Mouse (Mus musculus): Measurements from ENCODE around the gene Slc22a23. TPM values are rescaled to one million over a fixed set of nuclear protein-coding genes. Genes with fewer than 3 reads are reported as not detected.
A peak's percentile ranks its signal among the peaks of the same experiment; 100 is the strongest.

Slc22a23 gene
- polyA plus RNA-seq, 2 experiments: 9.3 to 21.4 TPM

DNA sequence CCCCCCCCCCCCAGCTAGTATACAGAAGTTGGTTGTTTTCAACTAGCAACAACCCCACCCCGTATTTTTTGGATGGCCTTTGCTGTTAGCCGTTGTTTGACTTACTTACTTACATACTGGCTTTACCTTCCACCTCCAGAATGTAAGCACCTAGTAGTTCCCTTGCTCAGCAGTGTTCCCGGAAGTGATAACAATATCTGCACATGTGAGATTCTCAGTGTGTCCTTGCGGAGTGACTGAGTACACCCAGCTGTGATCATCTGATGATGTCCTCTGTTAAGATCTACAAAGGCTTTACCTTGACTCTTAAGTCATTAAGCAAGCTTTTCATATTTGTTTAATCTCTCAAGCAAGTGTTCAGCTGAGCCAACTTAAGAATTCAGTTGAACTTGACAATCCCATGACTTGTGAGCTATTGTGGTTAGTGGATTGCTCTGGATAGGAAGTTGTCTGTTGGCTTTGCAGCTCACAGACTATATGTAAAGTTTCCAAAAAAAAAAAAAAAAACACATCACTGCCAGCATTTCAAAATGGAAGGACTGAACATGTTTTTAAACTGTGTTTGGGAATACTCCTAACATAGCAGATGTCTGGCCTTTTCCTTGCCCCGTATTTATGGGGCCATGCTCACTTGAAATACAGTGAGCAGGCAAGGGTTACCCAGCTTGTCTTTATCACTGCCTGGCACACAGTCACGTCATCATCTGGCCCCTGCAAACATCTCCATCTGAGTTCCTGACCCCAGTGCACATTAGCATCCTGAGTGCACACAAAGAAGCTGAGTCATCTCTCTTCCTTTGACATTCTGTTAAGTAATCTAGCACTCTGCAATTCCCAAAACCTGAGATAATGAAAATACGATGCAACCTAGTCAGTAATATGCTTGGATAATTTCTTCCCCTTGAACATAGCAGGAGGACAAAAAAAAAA lies 3.2 kb upstream of the Slc22a23 start:
- peak overlapping the region; percentile 85 for H3K27ac ChIP-seq
- no peaks in the 10 kb centered on the region for H3K9me3 ChIP-seq (ENCODE audit: control insufficient read depth, low read length)
- H3K4me1 ChIP-seq (replicated peaks; ENCODE audit: control insufficient read depth in 2 of 2, insufficient read depth in 2 of 2, low read length in 1 of 2): peaks cover 41 to 42% of the 10 kb centered on the region in 2 experiments
- 3% methylated on average over 7 of the region's 7 CpGs for WGBS (ENCODE audit: insufficient replicate concordance)
- peak overlapping the region in 1 of 2 experiments; percentile 97; a peak in 1 of 4 replicates for H3K4me3 ChIP-seq (ENCODE audit: insufficient read depth in 1 of 2, low read depth in 2 of 2, low read length in 2 of 2)
- peak; percentile 90 for TF ChIP-seq EP300 (IDR thresholded peaks at IDR 0.05; ENCODE audit: low read depth)
- TF ChIP-seq CTCF (IDR thresholded peaks at IDR 0.05; ENCODE audit: low read depth): no peak
- ATAC-seq (ENCODE audit: insufficient read depth): peak; percentile 78
- H3K27me3 ChIP-seq (ENCODE audit: control insufficient read depth, insufficient read depth, low read length): no peaks in the 10 kb centered on the region
- peak overlapping the region; percentile 99 for H3K9ac ChIP-seq (replicated peaks)
- DNase-seq (ENCODE audit: low read depth in 3 of 3, low spot score in 3 of 3): peak; percentile 88 to 91 (median 89)
- no peaks in the 10 kb centered on the region; the same call in 1 of the 2 replicates for H3K36me3 ChIP-seq (replicated peaks; ENCODE audit: control insufficient read depth, insufficient read depth, low read depth)
- peak overlapping the region; percentile 82 for H3K4me2 ChIP-seq (ENCODE audit: low read depth)

DNA sequence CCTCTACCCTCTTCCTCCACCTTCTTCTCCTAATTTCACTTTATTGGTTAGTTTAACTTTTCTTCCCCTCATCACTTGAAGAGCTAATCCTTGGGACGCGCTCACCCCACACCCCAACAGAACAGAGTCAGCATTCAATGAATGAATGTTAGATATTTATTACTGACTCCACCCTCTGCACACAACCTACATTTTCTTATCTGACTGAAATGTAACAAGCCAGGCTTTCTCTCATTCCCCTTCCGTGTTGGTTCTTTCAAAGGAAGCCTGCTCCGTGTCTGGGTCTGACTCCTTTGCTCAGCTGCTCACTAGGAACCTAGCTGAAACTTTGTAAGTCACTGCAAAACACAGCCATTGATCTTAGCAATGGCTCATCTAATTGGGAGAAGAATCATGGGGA lies 1.8 kb upstream of the Slc22a23 start:
- 8% methylated on average over 4 of the region's 4 CpGs for WGBS (ENCODE audit: insufficient replicate concordance)
- Histone ChIP-seq H3K4me2 (ENCODE audit: low read depth) (peak overlapping the region; percentile 82), H3K4me3 (ENCODE audit: insufficient read depth in 1 of 2, low read depth in 2 of 2, low read length in 2 of 2) (peak overlapping the region; percentile 51 to 97), H3K27ac (peak overlapping the region; percentile 85), H3K9me3 (ENCODE audit: control insufficient read depth, low read length) (no peaks in the 10 kb centered on the region), H3K36me3 (replicated peaks; ENCODE audit: control insufficient read depth, insufficient read depth, low read depth) (peaks cover 7% of the 10 kb centered on the region), H3K9ac (replicated peaks) (peak overlapping the region; percentile 99), H3K27me3 (ENCODE audit: control insufficient read depth, insufficient read depth, low read length) (no peaks in the 10 kb centered on the region), H3K4me1 (replicated peaks; ENCODE audit: control insufficient read depth in 2 of 2, insufficient read depth in 2 of 2, low read length in 1 of 2) (peaks cover 42 to 45% of the 10 kb centered on the region in 2 experiments)
- peak; percentile 27 for ATAC-seq (ENCODE audit: insufficient read depth)
- DNase-seq (ENCODE audit: low read depth in 3 of 3, low spot score in 3 of 3): no peak
- TF ChIP-seq CTCF (IDR thresholded peaks at IDR 0.05; ENCODE audit: low read depth): no peak
- 0 out of 2 replicates have a peak, but pooled peaks have one; percentile 4 for TF ChIP-seq EP300 (IDR thresholded peaks at IDR 0.05; ENCODE audit: low read depth)

DNA sequence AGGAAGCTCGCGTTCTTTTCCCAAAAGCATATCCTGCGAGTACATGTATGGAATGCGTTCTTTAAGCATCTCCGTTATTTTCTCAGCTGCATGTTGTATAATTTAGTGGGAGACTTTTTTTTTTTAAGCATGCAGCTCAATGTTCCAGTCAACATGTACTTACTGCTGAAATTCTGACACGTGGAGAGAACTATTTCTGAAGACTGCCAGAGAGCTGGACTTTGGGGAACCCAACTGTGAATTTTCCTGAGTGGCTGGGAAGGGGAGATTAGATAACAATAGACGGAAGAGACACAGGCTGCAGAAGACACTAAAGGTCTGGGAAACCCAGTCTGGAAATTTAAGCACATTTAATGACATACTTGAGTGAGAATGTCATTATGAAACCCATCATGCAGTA lies 1.3 kb upstream of the Slc22a23 start:
- peak overlapping the region in 1 of 2 experiments; percentile 97; a peak in 2 of 4 replicates for H3K4me3 ChIP-seq (ENCODE audit: insufficient read depth in 1 of 2, low read depth in 2 of 2, low read length in 2 of 2)
- peak overlapping the region; percentile 99 for H3K9ac ChIP-seq (replicated peaks)
- DNase-seq (ENCODE audit: low read depth in 3 of 3, low spot score in 3 of 3) (no peak), ATAC-seq (ENCODE audit: insufficient read depth) (no peak)
- TF ChIP-seq CTCF (IDR thresholded peaks at IDR 0.05; ENCODE audit: low read depth) (no peak), EP300 (IDR thresholded peaks at IDR 0.05; ENCODE audit: low read depth) (peak; percentile 34; the same call in 1 of the 2 replicates)
- peak overlapping the region; percentile 82 for H3K4me2 ChIP-seq (ENCODE audit: low read depth)
- WGBS (ENCODE audit: insufficient replicate concordance): 26% methylated on average over 7 of the region's 7 CpGs
- H3K27me3 ChIP-seq (ENCODE audit: control insufficient read depth, insufficient read depth, low read length): no peaks in the 10 kb centered on the region
- no peaks in the 10 kb centered on the region for H3K9me3 ChIP-seq (ENCODE audit: control insufficient read depth, low read length)
- peak overlapping the region; percentile 85 for H3K27ac ChIP-seq
- peaks cover 42 to 49% of the 10 kb centered on the region in 2 experiments for H3K4me1 ChIP-seq (replicated peaks; ENCODE audit: control insufficient read depth in 2 of 2, insufficient read depth in 2 of 2, low read length in 1 of 2)
- peaks cover 12% of the 10 kb centered on the region for H3K36me3 ChIP-seq (replicated peaks; ENCODE audit: control insufficient read depth, insufficient read depth, low read depth)

DNA sequence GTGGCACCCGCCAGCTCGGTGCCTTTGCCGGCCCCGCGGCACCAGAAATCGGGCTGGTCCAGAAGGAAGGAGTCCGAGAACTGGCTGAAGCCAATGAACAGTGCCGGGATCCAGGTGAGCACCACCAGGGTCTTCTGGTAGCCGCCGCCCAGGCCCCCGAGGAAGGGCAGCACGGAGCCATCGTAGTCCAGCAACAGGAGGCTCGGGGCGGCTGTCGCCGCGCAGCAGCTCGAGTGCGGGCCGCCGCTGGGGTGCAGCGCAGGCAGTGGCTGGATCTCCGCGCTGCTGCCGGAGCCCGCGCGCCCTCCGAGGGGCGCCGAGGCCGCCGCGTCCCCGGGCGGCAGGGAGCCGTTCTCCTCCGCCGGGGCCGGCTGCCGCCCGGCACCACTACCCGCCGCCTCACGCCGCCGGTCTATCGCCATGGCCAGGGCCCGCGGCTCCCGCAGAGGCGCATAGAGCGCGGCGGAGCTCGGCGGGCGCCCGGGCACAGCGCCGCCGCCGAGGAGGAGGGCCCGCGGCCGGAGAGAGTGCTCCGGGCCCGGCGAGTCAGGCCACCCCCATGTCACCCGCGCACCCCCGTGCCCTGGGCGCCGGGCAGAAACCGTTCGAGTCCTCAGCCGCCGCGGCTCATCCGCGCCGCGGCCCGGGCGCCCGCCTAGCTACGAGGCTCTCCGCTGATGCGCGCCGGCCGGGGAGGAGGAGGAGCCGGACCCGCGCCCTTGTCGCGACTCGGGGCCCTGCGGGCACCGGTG lies 430 bp downstream of the Slc22a23 start:
- no peaks in the 10 kb centered on the region for H3K9me3 ChIP-seq (ENCODE audit: control insufficient read depth, low read length)
- peaks cover 23% of the 10 kb centered on the region for H3K36me3 ChIP-seq (replicated peaks; ENCODE audit: control insufficient read depth, insufficient read depth, low read depth)
- ATAC-seq (ENCODE audit: insufficient read depth) (peak; percentile 23), DNase-seq (ENCODE audit: low read depth in 3 of 3, low spot score in 3 of 3) (no peak)
- peaks cover 51% of the 10 kb centered on the region in 2 experiments for H3K4me1 ChIP-seq (replicated peaks; ENCODE audit: control insufficient read depth in 2 of 2, insufficient read depth in 2 of 2, low read length in 1 of 2)
- peak overlapping the region; percentile 82 for H3K4me2 ChIP-seq (ENCODE audit: low read depth)
- H3K9ac ChIP-seq (replicated peaks): peak overlapping the region; percentile 99
- H3K27me3 ChIP-seq (ENCODE audit: control insufficient read depth, insufficient read depth, low read length): no peaks in the 10 kb centered on the region
- H3K27ac ChIP-seq: peak overlapping the region; percentile 82
- TF ChIP-seq CTCF (IDR thresholded peaks at IDR 0.05; ENCODE audit: low read depth) (no peak), EP300 (IDR thresholded peaks at IDR 0.05; ENCODE audit: low read depth) (no peak)
- WGBS (ENCODE audit: insufficient replicate concordance): under 1% methylated on average over 84 of the region's 101 CpGs
- H3K4me3 ChIP-seq (ENCODE audit: insufficient read depth in 1 of 2, low read depth in 2 of 2, low read length in 2 of 2): peak overlapping the region; percentile 80 to 97

Measured in liver, embryonic 14.5 days (tissue).